Mouse (Mus musculus) brain, adult 10 weeks (tissue): ENCODE results near the gene Gm10097. TPM values are rescaled to one million over a fixed set of nuclear protein-coding genes. Genes with fewer than 3 reads are reported as not detected.

Source experiments
- polyA plus RNA-seq: library from polyadenylated mRNA; stranded (reverse); fragments of 350-450 nt; fragmentation: Illumina TruSeq; extraction: RNeasy Lipid Tissue Mini Kit (QIAGEN cat#74804); gene quantifications from one replicate; pipeline ENCODE4 v1.2.3, GENCODE M21; 2015; ENCODE audit warnings: low read depth, low replicate concordance

The Gm10097 gene
- not detected for polyA plus RNA-seq

GRCm38 (mm10) chr10:5068676-5069265, at the start of gene Gm10097:
Gm10097 (plus strand) TSS chr10:5069192.

